Mouse (Mus musculus): ENCODE data around the gene Exoc6.

- TF ChIP-seq CTCF (IDR thresholded peaks at IDR 0.05; ENCODE audit: low read depth, low read length) (no peak), POLR2A (IDR thresholded peaks at IDR 0.05; ENCODE audit: extremely low read depth, insufficient read depth, low read length) (no peak)
Measured at GRCm38 (mm10) chr19:37615039-37615630, 64.9 kb downstream of the Exoc6 start.
